Mouse (Mus musculus) natural killer cell, adult 2 months (primary cell): ENCODE data around the gene Afdn.
"Not testable (repeated sequence)": the region's sequence is repeated elsewhere in the genome, so short reads cannot be mapped to it uniquely, and the experiment has no call there.

Experiments used
- DNase-seq, 2 experiments: peaks; one replicate each; pipeline ENCODE4 v3.0.0; 2022; ENCODE audit warnings: low spot score in 2 of 2

The Afdn gene

DNA sequence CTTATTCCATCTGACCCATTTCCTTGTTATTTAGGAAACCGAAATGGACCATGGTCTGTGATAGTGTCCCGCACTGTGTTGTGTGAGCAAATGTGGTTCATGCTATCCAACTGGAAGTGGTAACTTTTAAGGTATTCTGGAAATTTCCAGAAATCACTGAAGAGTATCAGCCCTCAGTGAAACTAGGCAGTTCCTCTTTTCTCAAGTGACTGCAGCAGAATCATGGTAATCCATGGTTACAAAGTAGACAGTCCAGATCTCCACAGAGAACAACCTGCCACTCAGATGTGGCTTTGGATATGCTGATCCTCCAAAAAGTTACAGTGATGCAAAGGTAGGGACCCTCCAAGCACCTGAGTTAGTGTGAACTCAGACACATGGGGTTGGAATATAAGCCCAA, 21.4 kb upstream of the Afdn start:
- DNase-seq, result no peak

DNA sequence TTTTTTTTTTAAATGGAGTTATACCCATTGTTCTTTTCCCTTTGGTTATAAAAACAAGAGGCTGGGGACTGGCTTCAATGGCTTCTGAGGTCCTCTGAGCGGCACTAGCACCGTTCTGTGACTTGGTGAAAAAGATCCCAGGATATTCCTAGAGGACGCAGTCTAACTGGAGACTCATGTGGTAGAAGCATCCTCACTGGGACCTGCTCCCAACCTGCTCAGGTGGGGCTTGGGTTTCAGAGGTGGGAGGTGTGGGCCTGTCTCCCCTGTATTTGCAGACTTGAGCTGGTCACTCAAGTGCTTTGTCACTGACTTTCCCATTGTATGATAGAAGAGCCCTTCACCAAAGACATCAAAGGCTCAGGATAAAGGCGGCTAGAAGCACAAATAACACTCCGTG, 20.4 kb upstream of the Afdn start:
- DNase-seq, result no peak

DNA sequence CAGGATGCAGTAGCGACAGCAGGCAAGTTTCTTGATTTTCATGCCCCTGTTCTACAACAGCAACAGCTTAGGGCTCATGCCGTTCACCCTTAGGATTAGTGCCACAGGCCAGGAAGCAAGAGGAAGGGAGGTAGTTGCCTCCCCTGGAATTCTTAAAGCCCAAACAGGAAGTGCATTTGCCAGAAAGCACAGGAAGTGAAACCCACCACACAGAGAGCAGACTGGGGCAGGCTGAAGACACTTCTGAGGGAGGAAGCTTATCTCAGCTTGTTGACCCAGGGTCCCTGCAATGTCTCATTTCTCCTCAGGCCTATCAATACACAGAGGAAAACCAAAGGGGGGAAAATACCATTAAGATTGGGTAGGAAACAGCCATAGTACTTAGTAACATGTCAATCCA, 19.5 kb upstream of the Afdn start:
- DNase-seq, result no peak

DNA sequence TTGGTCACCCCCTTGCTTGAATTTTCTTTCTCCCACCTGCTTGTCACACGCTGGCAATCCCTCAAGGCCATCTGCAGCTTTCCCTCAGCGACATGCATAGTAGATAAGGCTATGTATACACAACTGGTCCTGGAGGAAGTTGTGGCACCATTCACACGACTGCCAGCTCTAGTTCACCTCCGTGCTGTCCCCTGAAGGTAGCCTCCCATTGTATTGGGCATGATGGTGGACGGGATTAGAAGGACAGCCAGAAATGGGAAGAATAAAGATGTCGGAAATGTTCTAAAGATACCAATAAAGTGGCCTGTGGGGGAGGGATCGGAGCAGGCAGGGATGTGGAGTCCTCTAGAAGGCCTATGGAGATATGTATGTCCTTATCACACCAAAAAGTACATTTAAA, 18.7 kb upstream of the Afdn start:
- no peak for DNase-seq

DNA sequence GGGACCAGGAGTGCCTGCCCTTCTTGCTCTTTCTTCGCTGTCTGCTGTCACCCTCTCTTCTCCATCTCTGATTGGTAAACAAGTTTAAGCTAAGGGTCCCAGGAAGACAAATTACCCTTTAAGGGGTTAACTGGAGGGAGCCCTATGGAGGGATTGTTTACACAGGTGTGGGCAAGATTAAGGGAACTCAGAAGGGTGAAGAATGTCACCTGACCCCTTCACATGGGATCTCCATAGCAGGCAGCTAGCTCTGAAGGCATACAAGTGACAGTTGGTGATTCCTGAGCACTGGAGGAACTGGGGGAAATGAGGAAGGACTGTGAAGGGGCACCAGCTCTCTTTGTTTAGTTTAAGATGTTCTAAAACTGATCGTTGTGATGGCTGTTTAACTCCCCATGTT, 18.0 kb upstream of the Afdn start:
- DNase-seq, result no peak

DNA sequence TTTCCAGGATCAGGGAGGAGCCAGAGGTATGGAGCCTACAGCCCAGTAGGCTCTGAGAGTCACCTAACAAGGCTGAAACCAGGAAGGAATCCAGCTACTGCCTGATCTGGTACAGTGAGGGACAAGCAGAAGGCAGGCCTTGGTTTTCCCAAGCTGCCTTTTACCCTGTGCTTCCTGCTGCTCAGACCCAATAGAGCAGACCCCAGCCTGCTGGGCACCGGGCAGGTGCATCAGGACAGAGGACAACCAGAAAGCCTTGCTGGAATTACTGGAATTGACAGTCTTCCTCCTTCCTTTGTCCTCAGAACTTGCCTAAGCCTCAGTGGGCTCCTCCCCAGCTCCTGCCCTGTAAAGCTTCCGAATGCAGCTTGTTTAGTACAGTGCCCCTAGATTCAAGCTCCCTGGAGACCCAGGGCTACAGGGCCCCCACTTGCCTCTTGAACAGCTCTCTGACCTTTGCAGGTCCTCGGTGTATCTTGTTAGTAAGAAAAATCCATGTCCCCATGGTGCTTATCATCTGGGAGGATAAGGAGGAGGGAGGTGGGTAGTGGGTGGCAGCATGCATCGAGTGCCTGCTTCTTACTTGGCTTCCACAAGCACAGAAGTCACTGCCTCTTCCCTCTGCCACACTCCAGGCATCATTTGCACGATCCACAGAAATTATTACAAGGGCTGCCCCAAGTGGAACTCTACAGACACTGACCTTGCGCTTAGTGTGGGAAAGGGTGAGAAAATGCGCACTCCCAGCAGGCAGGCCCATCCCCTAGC, 17.2 kb upstream of the Afdn start:
- no peak for DNase-seq

DNA sequence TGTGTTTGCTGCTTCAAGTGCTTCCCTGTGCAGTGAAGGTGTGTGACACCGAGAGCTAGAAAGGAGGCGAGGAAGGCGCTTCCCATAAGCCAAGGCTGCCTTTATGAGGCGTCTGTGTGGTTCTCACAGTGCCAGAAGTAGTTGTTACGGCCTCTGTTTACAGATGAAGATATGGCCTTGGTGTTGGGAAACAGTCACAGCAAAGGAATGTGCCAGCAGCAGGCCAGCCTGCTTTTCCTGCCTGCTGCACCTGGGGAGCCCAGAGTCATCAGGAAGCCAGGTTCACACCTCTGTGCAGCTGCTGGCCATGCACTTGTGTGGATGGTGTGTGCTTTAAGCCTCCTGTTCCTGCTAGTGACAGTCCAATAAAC, 16.6 kb upstream of the Afdn start:
- DNase-seq, result no peak

DNA sequence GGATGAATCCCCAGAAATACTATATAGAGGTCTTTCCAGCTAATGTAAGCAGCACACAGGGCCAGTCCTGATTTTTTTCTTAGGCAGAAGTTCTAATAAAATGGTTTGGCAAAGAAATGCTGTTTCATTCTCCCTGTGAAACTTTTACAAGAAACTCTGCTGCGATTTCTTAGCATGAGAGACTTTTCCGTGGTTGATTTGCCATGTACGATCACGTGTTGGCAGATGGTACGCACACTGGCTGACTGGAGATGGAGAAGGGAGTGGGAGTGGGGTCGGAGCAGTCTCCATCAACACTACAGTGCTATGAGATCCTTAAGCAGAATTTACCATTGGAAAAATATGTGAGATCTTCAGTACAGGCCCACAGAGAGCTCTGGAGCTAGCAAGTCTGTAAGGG, 16.1 kb upstream of the Afdn start:
- no peak for DNase-seq

DNA sequence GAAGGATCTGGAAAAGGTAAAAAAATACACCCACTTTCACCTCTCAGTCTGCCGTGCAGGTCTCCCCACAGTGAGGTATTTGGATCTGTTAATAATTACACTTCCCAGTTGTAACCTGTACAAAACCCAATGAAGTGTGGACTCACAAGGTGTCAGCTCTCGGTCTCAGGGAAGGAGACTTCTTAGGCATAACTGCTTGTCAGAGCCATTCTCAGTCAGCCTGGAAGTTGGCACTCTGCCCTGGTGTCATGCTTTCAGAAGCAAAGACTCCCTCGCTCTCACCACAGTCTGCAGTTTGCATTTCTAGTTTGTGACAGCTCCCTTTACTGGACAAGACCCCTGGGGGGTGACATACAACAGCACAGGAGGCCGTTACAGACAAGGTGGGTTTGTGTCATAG, 15.5 kb upstream of the Afdn start:
- no peak for DNase-seq

DNA sequence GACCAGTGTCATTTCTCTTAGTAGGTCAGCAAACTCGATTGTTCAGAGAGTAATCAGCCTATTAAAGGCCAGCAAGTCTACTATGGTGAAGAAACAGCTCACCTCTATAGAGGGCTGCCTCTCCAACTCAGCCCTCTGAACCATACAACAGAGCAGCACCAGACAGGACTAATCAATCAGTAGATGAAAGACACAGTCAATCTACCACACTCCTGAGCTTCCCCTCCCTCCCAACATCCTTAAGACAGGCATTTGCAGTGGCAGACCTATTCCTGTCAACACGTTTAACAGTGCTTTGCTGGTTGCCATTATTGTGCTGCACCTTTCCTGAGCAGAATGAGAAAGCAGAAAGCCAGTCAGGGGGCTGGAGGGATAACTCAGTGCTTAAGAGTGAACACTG, 15.0 kb upstream of the Afdn start:
- DNase-seq, result no peak

DNA sequence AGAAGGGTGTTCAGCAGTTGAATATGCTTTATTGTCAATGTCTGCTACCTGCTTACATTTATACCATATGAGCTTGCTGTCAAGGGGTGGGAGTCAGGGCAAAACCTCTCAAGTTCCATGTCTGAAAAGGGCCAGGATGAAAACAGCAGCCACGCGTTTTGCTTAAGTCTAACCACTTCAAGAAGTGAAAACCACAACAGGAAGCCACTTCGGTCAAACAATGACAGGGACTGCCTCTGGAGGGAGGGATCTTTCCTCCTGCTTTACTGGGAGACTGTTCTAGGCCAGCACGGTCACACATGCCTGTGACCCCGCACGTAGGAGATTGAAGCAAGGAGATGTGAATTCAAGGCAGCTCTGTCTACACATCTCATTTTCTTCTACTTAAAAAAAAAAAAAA, 14.0 kb upstream of the Afdn start:
- no peak for DNase-seq

DNA sequence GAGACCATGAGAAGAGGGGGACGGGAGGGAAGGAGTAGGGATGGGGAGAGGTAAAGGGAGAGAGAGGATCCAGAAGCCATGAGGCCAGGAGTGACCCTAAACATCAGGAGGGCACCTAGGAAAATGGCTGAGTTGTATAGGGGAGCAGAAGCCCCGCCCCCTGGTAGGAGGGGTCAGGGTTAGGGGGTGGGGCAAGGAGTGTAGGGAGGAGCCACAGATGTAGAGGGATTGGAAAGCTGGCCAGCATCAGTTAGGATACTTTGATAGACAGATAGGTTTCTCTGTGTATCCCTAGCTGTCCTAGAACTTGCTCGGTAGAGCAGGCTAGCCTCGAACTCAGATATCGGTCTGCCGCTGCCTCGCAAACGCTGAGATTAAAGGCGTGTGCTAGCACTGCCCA, 12.7 kb upstream of the Afdn start:
- DNase-seq, result no peak

DNA sequence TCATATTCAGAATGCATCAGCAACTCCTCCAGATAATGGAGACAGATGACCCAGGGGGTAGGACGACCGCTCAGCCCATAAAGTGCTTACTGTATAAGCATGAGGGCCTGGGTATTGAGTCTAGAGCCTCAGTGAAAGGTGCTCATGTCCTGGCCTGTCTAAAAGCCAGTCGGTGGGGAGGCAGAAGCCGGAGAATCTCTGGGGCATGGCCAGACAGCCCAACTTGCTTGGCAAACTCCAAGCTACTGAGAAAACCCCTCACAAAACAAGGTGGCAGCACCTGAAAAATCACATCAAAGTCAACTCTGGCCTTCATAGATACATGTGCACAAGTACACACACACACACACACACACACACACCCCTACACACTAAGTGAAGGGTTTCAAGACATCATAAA, 11.3 kb upstream of the Afdn start:
- DNase-seq, result no peak

DNA sequence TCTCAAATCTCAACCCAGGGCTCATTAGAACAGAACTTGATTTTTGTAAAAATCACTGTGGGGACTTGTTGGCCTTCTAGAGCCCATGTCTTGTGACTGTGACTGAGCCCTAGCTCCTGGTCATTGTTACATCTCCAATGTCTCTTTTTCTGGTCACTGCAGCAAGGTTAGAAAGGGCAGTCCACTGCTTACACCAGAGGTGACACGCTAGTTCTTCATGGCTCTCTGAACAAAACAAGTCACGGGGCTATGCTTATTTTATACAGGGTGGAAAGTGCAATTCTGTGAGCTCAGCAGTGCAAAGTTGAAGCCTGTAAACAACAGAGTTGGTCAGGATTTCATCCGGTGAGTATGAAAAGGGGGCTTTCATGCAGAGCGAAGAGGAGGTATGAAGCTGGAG, 6.4 kb upstream of the Afdn start:
- no peak for DNase-seq

DNA sequence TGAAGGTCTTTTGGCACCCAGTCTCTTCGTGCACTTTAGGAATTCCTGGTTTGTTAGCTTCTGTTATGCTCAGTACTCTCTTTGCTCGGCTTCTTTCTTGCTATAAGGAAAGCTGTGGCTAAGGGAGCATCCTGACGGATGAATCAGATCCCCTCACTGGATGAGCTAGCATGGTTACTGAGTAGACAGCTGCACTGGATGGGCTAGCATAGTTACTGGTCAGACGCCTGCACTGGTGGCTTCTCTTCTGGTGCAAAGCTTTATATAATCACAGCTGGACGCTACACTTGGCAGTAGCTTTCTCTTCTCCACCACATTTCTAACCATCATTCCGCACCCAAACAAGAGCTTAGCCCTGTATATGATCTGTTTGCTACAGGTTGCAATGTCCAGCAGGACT, 5.4 kb upstream of the Afdn start:
- DNase-seq, result no peak

DNA sequence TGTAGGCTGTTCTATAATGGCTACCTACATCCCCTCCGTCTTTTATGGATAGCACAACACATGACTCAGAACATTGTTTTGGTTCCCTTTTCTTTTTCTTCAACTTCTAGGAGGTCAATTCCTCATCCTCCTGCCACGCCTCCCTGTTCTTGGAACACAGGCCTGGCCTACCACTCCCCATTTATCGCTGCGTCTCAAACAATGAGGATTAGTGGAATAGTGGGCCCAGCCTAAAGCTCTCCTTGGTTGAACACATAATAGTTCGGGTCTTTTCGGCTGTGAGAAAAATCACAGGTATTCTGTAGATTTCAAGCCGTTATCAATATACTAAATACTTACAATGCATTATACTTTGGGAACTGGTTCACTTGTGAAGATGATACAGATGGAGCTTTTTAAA, 1.8 kb upstream of the Afdn start:
- no peak for DNase-seq

DNA sequence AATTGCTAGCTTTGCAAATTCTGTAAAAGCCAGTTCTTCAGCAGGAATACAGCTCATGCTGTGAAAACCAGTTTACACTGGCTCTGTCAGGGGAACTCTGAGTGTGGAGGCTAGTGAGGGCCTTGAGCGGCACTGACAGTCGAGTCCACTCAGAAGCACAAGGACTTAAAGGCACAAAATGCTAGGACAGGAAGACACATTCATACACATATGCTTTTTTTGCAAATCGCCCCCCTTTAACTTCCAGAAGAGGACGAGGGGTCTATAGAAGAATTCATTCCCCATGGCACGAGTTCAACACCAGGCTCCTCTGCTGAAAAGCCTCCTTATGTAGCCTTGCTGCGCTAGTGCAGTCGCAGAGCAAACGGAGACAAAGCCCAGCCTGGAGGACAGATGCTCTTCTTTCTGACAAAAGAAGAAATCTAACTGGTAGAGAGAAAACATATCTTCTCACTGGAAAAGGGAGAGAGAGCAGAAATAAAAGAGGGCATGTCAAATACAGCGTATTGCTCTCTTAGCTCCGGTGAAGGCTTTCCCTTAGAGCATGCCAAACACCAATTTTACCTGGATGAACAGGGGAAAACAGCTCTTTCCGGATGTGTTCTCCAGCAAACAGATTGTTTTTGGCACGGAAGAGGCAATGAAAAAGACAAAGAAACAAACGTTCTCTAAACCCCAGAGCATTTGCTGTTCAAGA, 1.0 kb upstream of the Afdn start:
- no peak for DNase-seq

DNA sequence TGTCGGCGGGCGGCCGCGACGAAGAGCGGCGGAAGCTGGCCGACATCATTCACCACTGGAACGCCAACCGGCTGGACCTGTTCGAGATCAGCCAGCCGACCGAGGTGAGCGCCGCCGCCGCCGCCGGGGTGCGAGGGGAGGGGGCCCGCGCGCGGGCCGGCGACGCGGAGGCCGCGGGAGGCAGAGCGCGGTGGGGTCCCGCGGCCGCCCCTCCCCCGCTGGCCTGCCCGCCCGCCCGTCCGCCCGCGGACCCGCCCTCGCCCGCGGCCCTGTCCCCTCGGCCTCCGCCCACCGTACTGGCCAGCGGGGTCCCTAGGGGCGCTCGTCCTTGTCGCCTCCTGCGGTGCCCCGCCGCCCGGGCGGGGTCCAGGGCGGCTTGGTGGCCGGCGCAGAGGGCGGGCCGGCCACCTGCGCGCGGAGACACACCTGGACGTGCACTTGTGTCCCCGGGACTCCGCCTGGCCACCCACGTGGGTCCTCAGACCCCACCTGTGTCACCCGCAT, 388 bp downstream of the Afdn start:
- no peak for DNase-seq

DNA sequence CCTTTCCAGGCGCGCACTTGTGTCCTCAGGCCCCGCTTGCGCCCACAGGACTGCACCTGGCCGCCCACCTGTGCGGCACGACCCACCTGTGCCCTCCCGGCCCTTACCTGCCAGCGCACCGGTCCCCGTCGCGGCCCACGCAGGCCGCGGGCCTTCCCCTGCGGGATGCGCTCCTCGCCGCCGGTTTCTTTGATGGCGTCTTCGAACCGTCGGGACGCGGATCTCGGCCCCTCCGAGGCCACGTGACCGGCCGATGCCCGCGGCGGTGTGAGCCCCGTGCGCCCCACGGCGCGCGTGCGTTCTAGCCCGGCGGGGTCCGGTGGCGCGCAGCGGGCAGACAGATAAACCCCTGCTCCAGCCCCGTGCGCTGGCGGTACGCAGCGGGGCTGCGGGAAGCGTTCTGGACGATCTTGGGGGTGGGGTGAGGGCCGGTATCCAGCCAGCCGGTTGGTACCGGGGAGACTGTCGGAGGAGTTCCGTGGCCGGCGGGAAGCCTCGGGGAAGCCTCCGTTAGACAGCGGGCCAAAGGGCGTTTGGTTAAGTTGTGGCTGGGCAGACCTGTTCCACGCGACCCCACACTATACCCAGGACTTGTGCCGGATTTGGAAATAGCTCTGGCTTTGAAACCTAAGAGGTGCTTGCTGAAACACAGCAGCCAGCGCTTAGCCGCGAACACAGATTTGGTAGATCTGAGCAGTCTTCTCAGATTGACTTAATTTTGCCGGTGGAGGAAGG, 1.0 kb downstream of the Afdn start, which contains the start of gene Tcte2:
Tcte2 (minus strand) TSS at position 647 of the 735 bp plus-strand sequence.
- DNase-seq, result no peak

DNA sequence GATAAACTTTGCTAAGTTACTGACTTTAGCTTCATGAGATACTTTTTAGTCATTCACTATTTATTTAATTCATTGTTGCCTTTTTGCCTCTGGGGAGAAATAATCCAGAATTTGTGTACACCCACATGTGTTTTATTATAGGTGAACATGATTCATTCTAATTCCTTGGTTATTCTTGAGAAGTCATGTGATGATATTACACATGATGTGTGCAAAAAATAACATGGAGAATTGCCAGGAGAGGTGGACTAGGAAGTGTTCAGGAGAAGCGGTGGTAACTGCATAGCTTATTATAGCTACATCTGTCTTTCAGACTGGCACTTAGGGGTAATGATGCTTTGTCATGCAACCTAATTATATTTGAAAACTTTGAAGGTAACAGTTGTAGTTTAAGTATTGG, 3.5 kb downstream of the Afdn start:
- DNase-seq, result no peak

DNA sequence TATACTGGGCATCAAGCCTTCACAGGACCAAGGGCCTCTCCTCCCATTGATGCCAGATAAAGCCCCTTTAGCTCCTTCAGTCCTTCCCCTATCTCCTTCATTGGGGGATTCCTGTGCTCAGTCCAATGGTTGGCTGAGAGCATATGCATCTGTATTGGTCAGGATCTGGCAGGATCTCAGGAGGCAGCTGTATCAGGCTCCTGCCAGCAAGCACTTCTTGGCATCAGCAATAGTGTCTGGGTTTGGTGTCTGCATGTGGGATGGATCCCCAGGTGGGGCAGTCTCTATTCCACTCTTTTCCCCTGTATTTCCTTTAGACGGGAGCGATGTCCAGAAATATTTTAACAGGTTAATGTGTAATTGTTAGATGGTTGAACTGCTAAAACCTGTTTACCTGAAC, 4.6 kb downstream of the Afdn start:
- not testable (repeated sequence) for DNase-seq

DNA sequence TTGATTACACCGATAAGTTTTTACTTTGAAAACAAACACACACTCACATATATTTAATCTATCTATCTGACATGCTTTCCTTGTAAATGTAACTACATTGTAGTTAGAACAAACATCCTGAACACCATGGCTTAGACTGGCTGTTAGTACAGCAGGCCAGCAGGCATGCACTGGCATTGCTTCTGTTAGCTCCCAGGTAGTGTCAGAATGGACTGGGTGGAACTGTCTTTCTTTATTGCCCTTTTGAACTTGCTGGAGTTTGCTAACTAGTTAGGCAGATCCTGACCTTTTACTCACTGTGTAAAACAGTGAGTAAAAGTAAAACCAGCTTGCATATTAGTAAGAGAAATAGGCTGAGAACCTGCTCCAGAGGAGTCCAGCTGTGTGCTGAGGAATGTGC, 8.2 kb downstream of the Afdn start:
- DNase-seq, result no peak

DNA sequence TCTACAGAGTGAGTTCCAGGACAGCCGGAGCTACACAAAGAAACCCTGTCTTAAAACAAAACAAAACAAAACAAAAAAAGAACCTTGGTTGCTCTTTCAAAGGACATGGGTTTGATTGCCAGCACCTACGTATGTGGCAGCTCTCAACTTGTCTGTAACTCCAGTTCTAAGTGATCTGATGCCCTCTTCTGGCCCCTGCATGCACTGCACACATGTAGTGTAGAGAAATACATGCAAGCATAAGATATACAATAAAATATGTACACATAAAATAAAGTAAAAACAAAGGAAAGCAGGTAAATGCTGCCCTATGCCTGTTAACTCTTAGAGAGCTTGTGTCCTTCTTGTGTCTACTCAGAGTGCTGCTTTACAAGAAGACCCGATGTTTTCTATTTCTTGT, 8.9 kb downstream of the Afdn start:
- DNase-seq, result no peak
